Mouse (Mus musculus): ENCODE data around the gene Nlrp10.

Gene Nlrp10

DNA sequence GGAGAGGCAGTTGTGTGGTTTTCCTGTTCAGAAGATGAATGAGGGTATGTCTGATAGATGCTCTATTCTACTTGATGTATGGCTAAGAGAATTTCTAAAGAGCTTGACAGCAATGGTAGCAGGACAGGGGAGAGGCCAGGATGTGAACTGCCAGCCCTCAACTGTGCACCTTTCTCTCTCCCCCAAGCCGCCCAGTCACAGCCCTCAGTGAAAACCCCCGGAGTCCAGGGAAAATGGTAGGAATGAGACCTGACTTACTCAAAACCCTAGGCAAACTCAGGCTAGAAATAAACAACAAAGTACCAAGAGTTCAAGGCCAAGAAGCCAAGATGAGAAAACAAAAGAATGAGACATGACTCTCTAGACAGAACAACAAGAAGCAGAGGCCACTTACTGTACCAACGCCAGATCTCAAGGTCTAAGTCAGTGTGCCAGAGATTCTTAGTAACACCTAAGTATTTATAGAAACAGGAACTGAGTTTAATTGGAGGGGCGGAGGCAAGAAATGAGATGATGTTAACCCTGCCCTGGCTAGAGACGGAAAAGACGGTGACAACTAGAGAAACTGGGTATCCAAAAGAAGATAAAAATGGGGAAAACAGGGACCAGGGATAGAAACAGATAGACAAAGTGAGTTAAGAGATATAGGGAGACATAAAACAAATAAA, at the start of gene Nlrp10:
TSS of gene Nlrp10 (minus strand) at position 453 of the 668 bp plus-strand sequence.
- in situ Hi-C loops (cut with MboI; ENCODE audit: unreplicated experiment in 2 of 2), result loop anchor here (5.0 to 25.0 kb wide), 5 partner anchors 113 to 807 kb away; partner anchors contain the start of genes Rpl27a (in 2 of the 2) and Ascl3 (in 1 of the 2)

DNA sequence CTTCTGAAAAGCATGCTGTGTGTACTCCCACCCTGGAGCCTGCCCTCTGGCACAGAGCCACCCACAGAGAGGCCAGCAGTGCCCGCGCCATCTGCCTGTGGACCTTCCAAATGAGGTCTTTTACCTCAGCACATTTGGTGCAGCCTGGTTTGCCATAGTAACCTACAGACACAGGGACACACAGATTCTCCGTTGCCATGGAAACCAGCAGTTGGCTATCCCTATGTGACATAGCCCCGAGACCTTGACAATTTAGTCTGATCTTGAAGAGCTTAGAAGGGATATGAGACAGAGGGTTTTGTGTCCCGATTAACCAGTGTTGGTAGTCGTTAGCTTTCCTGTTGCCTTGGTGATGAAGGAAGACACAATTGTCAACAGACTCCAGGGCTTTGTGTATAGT, 42.3 kb upstream of the Nlrp10 start:
- in situ Hi-C loops (cut with MboI; ENCODE audit: unreplicated experiment in 2 of 2), result no loop called here

DNA sequence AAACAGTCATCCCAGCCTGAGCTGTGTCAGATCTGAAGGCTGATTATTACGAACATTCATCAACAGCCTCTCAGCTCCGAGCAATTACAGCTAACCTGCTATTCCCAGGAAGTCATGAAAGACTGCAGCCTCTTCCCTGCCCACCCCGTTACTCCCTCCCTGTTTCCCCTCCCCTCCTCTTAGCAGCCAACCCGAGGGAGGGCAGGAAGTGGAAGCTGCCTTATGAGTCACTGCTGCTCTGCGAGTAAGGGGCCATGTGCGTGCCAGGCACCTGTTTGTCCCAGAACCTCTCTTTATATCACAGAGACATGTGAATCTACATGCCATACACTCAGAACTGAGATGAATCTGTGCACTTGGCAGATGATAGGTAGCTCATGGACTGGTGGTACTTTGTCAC, 38.2 kb upstream of the Nlrp10 start:
- in situ Hi-C loops (cut with MboI; ENCODE audit: unreplicated experiment in 2 of 2), result no loop called here

DNA sequence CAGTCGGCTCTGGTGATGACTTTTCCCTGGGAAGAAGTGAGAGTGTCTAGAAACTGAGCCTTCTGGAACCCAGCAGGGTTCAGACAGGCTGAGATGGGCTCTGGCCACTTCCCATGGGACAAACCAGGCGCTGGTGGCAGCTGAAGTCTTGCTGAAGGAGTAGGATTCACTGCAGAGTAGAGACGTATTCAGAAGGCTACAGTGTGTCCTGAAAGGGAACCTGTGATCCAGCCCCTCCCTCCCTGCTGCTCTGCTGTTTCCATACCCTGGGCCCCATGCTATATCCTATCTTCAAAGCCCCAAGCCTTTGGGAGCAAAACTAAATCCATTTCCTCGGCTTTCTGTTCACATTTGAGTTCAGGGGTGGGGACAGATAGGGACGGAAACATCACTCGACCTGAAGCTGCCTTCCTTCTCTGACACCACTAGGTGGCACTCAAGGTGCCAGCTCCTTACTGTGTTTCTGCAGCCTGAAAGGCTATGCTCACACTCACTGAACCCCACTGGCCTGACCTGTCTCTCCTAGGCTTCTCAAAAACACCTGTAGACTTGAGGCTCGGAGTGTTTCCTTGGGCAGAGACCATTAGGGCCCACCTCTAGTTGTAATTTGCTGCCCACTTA, 36.9 kb upstream of the Nlrp10 start:
- in situ Hi-C loops (cut with MboI; ENCODE audit: unreplicated experiment in 2 of 2), result no loop called here

DNA sequence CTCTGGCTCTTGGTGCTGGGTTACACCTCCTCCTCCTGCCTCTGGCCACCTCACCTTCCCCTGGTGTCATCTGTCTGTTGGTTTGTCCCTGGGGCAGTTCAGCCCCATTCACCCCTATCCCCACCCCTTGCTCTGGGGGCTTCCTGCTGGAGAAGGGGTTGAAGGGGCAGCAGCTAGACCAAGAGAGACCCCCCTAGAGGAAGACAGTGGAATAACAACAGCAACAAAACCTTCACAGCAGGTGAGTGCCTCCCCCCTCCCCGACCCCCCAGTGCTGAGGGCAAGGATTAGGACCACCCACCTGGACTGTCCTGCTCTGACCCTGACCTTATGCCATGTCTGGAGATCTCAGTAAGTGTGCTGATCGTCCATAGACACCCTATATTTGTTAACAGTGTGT, 36.0 kb upstream of the Nlrp10 start:
- in situ Hi-C loops (cut with MboI; ENCODE audit: unreplicated experiment in 2 of 2), result no loop called here

DNA sequence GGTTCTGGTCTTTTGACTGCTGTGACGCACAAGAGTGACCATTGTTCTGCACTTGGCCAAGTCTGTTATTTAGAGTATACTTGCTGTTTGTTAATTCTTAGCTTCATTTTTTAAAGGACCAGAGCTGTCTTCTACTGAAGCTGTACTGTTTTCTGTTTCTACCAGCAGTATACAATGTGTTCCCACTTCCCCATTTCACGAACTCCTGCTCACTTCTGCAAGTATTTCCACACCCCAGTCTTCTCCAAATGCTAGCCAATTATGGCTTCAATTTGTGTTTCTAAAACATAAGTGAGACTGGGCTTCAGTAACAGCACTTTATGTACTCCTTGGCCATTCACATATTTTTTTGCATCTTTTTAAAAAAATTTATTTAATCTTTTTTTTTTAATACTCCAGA, 27.8 kb upstream of the Nlrp10 start:
- in situ Hi-C loops (cut with MboI; ENCODE audit: unreplicated experiment in 2 of 2), result no loop called here

DNA sequence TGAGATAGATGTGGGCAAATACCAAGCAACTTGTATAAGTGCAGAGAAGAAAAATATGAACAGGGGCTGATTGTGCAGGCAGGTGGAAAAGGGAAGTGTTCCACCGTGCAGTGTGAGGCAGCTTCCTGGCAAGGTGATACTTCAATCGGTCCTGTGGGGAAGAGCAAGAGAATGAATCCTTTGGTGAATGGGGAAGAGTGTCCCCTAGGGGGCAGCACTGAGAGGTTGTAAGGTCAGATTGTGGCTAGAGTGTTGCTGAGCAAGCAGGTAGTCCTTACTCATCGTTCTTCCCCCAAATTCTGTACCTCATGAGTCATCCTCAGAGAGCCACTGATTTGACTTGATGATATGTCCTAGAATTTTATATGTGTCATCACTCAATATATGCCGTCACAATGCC, 24.2 kb upstream of the Nlrp10 start:
- in situ Hi-C loops (cut with MboI; ENCODE audit: unreplicated experiment in 2 of 2), result no loop called here

DNA sequence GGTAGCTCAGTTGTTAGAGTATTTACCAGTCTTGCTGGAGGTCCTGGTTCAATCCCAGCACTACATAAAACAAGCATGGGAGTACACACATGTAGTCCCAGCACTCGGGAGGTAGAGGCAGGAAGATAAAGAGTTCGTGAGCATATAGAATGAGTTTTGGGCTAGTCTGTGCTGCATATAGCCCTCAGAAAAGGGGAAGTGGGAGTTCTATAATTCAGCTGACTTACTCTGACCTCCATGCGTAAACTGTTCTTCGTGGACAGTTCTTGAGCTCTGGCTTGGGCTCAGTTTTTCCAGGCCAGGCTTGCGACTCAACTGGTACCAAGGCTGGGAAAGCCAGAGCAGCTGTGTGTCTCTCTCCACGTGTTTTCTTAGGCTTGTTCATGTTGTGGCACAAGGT, 22.8 kb upstream of the Nlrp10 start:
- in situ Hi-C loops (cut with MboI; ENCODE audit: unreplicated experiment in 2 of 2), result no loop called here

DNA sequence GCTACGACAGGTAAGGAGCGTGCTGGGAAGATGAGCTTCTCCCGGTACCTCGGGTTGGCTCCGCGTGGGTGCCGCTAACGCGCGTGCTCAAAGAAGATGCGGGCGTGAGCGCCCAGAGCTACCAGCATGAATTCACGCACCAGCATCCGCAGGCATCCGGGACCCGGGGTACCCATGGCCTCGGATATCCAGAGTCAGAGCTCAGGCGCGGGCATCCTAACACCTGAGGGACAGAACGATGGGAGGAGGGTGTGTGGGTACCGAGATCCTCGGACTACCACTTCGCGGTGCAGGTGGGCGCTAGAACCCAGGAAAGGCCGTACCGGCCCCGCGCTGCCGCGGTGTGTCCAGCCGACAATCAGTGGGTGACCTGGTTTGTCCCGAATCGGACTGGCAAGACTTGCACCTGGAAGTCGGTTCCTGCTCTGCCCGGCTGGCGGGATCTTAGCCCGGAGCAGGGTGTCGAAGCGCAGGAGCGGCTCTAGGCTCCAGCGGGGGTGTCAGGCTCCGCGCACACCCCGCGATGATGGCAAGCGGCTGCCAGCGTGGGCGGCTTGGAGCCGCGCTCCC, 20.9 kb upstream of the Nlrp10 start:
- in situ Hi-C loops (cut with MboI; ENCODE audit: unreplicated experiment in 2 of 2), result no loop called here

DNA sequence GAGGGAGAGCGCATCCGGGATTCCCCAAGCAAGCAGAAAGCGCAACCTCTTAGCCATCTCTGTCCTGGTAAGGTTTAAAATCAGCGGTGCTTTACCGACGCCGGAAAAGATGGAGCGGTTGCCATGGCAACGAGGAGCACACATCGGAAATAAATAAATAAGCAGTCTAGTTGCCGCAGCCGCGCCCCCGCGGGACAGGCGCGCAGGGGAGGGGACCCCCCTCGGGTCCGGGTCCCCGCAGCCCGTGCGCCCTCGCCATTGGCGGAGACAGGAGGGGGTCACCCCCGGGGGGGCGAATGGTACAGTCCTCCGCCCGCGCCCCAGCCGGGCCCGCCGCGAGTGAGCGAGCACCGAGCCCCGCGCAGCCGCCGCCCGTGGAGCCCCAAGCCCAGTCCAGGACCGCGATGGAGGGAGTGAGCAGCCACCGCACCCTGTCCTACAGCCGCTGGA, 20.4 kb upstream of the Nlrp10 start, which contains the start of gene Tub:
TSS of gene Tub (plus strand) at position 27 of the 450 bp plus-strand sequence.
- in situ Hi-C loops (cut with MboI; ENCODE audit: unreplicated experiment in 2 of 2), result no loop called here

DNA sequence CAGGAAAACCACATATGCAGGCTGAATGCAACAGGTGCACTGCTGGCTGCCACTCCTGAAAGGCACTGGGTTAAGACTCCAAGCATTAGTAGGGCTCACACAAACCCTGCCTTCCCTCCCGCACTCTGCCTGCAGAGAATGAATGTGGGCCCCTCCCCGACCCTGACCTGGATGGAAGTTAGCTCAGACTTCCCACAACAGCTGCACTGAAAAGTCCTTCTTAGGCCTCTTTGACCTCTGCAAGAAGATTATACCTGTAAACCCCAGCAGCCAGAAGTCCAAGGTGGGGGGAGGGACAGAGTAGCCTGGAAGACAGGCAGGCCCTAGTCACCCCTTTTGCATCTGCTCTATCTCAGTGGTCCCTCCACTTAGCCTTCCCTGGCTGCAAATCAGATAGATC, 19.3 kb upstream of the Nlrp10 start:
- in situ Hi-C loops (cut with MboI; ENCODE audit: unreplicated experiment in 2 of 2), result loop anchor here (10.0 to 25.0 kb wide), 2 partner anchors 76 to 788 kb away; partner anchors contain the start of gene Ascl3 (in 1 of the 2)

DNA sequence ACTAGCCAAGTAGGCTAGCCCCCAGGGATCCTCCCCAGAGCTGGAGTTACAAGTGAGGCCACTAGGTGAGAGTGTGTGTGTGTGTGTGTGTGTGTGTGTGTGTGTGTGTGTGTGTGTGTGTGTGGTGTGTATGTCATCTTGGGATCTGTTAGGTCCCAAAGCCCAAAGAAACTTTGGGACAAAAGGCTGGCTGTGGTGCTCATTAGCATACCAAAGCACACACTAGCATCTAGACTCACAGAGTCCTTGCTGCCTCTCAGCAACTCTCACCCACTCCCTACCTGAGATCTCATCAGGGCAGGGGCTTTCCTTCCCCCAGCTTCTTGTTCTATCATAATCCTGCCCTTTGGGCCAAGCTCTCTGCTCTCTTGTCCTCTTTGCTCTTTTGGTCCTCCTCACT, 18.6 kb upstream of the Nlrp10 start:
- in situ Hi-C loops (cut with MboI; ENCODE audit: unreplicated experiment in 2 of 2), result loop anchor here (10.0 to 25.0 kb wide), 2 partner anchors 76 to 789 kb away; partner anchors contain the start of gene Ascl3 (in 1 of the 2)

DNA sequence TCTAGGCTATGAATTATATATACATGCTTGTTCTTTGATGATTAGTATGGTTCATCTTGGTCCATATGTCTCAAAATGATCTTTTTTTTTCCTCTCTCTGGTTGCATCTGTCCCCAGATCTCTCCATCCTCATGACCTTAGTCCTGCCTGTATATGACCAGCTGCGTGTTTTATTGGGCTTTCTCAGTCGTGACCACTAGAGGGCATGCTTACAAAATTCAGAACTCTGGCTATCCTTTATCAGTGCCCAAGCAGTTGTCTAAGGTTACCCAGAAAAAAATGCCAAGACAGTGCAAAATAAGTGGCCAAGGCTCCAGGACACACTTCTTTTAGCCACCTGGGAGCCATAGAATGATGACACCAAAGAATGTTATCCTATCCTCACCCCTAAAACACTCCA, 14.0 kb upstream of the Nlrp10 start:
- in situ Hi-C loops (cut with MboI; ENCODE audit: unreplicated experiment in 2 of 2), result loop anchor here (10.0 to 25.0 kb wide), 2 partner anchors 81 to 793 kb away; partner anchors contain the start of gene Ascl3 (in 1 of the 2)

DNA sequence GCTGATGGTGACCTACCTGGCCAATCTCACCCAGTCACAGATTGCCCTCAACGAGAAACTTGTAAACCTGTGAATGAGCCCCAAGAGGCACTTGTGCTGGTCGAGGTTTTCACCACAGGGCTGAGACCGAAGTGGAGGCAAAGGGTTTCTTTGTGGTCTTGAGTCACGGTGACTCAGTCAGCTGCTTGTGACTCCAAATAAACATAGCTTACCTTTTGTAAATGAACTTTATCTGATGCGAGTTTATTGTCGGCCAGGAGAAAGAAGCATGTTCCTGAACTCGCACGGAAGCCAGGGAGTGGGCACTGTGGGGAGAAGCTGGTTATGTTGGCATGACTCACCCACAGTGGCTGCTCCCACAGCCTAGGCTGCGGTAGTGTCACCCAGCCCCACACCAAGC, 11.5 kb upstream of the Nlrp10 start:
- in situ Hi-C loops (cut with MboI; ENCODE audit: unreplicated experiment in 2 of 2), result loop anchor here (10.0 to 25.0 kb wide), 2 partner anchors 83 to 796 kb away; partner anchors contain the start of gene Ascl3 (in 1 of the 2)

DNA sequence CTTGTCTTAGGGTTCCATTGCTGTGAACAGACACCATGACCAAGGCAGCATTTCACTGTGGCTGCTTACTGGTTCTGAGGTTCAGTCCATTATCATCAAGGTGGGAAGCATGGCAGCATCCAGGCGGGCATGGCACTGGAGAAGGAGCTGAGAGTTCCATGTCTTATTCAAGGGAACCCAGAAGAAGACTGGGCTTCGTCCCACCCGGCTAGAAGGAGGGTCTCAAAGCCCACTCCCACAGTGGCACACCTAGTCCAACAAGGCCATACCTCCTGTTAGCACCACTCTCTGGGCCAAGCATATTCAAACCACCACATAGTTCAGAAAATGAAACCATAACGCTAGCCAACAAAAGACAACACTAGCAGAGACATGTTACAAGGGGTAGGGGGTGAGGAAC, 6.6 kb upstream of the Nlrp10 start:
- in situ Hi-C loops (cut with MboI; ENCODE audit: unreplicated experiment in 2 of 2), result loop anchor here (10.0 to 25.0 kb wide), 2 partner anchors 578 to 801 kb away; partner anchors contain the start of genes Ascl3 (in 1 of the 2) and Rpl27a (in 1 of the 2)

DNA sequence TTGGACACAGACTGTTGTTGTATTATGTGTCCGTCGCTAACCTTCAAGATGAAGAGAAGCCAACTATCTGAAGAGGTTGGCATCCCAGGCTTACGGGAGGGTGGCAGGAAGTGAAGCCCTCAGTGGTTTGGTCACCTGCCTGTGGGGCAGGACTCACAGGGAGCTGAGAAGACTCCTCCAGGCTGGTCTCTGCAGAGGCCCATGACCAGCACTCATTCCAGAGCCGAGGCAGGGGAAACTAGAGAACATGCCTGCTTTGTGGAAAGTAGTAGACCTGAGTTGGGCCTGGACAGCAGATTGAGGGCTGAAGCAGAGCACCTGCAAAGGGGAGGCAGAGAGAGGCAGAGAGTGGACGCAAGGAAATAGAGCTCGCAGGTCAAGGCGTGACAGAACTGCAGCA, 5.4 kb upstream of the Nlrp10 start:
- in situ Hi-C loops (cut with MboI; ENCODE audit: unreplicated experiment in 2 of 2), result loop anchor here (10.0 to 25.0 kb wide), 2 partner anchors 579 to 802 kb away; partner anchors contain the start of genes Ascl3 (in 1 of the 2) and Rpl27a (in 1 of the 2)

DNA sequence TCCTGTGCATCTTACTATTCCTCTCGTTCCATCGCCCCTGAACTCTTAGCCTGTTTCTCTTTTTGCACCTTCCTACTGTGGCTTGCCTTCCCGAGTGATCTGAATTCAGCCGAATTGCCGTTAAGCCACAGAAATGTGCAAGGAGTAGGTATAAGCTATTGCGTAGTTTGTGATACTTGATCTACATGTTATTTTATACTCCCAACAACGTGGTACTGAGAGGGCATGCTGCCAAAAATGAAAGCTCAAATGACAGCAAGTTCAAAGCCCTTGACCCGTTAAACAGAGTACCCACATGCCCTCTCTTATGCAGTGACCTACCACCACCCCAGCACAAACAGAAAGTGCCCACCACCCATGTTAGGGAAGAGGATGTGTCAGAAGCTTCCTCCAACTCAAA, 4.9 kb upstream of the Nlrp10 start:
- in situ Hi-C loops (cut with MboI; ENCODE audit: unreplicated experiment in 2 of 2), result loop anchor here (5.0 to 25.0 kb wide), 5 partner anchors 118 to 802 kb away; partner anchors contain the start of genes Rpl27a (in 2 of the 2) and Ascl3 (in 1 of the 2)

DNA sequence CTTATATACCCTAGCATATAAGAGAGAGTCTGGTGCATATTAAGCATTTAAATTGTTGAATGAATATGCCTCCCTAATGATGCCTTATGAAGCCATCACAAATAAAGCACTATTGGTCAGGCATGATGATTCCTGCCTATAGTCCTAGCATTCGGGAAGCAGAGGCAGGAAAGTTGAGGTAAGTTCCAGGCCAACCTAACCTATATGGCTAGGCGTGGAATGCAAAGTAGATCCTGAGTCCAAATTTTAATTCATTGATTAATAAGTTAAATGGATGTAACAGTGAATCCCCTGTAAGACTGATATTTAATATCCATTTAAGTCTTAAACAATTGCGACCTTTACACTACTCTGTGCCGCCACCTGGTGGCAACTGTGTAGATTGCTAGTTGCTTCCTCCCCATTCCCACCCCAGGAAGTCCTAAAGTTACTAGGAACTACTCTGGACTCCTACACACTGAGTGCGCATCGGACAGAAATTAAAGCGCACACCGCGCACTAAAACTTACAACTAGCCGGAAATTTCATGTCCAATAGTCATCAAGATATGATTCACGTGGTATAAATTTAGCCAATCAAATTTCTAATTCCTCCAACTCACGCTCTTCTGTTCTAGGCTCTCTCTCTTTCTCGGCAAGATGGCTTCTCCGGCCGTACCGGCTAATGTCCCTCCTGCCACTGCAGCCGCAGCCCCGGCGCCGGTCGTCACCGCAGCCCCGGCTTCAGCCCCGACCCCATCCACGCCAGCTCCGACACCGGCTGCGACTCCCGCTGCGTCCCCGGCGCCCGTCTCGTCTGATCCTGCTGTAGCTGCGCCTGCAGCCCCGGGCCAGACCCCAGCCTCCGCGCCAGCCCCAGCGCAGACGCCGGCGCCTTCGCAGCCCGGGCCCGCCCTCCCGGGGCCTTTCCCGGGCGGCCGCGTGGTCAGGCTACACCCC, 4.1 kb upstream of the Nlrp10 start, which contains the start of gene Eif3f:
TSS of gene Eif3f (plus strand) at position 624 of the 938 bp plus-strand sequence.
- in situ Hi-C loops (cut with MboI; ENCODE audit: unreplicated experiment in 2 of 2), result loop anchor here (5.0 to 25.0 kb wide), 5 partner anchors 117 to 803 kb away; partner anchors contain the start of genes Rpl27a (in 2 of the 2) and Ascl3 (in 1 of the 2)

Measured in v-Abl transformed pro-B cells (cell line).